In the genomic region with DNA sequence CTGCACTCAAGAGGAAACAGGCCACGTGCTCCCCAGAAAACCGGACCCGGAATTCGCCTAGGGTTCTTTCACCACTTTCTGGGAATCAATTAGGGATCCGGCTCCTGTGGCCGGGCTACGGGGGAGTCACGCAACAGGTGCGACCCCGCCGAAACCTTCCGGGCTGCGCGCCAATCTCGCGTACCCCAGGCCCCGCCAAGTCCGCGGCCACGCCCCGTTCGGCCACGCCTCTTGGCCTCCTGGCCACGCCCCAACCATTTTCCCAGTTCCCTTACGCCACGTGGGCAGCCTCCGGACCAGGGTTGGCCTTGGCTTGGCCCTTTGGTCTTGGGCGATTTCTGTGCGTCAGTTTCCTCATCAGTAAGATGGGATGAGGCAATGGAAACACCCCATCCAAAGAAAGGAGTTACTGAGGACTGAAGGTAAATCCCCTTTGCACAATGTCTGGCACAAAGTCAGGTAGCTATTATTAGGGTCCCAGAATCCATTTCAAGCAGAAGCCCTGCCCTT, we compare ENCODE assay signal across 8 mouse cellular contexts. TPM values are rescaled to one million over a fixed set of nuclear protein-coding genes. Genes with fewer than 3 reads are reported as not detected.
DNase-seq lines count a peak whose midpoint lies in the region; ATAC-seq and TF ChIP-seq lines count a peak whose summit lies in the region.

Gene Ampd2, minus strand, starts transcription at position 182 of the 510 bp plus-strand sequence.

- no peaks in the 10 kb centered on the region for H3K27me3 ChIP-seq in intestine, postnatal 0 days (replicated peaks; ENCODE audit: control insufficient read depth, insufficient read depth, low read length)
- H3K27me3 ChIP-seq in limb, embryonic 12.5 days: no peaks in the 10 kb centered on the region
- no peaks in the 10 kb centered on the region for H3K27me3 ChIP-seq in midbrain, embryonic 13.5 days
- no peaks in the 10 kb centered on the region for H3K27me3 ChIP-seq in stomach, embryonic 14.5 days (ENCODE audit: control insufficient read depth, insufficient read depth, low read length)

- H3K4me3 ChIP-seq in intestine, postnatal 0 days (ENCODE audit: low read depth, low read length): peak within 1 kb of the TSS; percentile 75
- H3K4me3 ChIP-seq in limb, embryonic 12.5 days (replicated peaks): peak within 1 kb of the TSS; percentile 68
- H3K4me3 ChIP-seq in midbrain, embryonic 13.5 days (replicated peaks): peak within 1 kb of the TSS; percentile 66
- H3K4me3 ChIP-seq in stomach, embryonic 14.5 days (ENCODE audit: low read depth, low read length): peak within 1 kb of the TSS; percentile 70

- H3K4me2 ChIP-seq in intestine, postnatal 0 days (replicated peaks; ENCODE audit: low read depth): peak within 1 kb of the TSS; percentile 97
- H3K4me2 ChIP-seq in limb, embryonic 12.5 days: peak within 1 kb of the TSS; percentile 99
- H3K4me2 ChIP-seq in midbrain, embryonic 13.5 days (replicated peaks): peak within 1 kb of the TSS; percentile 99
- peak within 1 kb of the TSS; percentile 99 for H3K4me2 ChIP-seq in stomach, embryonic 14.5 days (replicated peaks; ENCODE audit: low read depth, low read length)

- peak within 1 kb of the TSS; percentile 77 for H3K9ac ChIP-seq in intestine, postnatal 0 days (ENCODE audit: low read depth, low read length)
- peak within 1 kb of the TSS; percentile 76 for H3K9ac ChIP-seq in limb, embryonic 12.5 days (replicated peaks)
- H3K9ac ChIP-seq in midbrain, embryonic 13.5 days (replicated peaks): peak within 1 kb of the TSS; percentile 80
- H3K9ac ChIP-seq in stomach, embryonic 14.5 days (replicated peaks; ENCODE audit: low read depth, low read length): peak within 1 kb of the TSS; percentile 84

- DNase-seq in 3134 (ENCODE audit: extremely low read depth, insufficient read length, low spot score): peak; percentile 89
- peak; percentile 89 for DNase-seq in adipocyte (ENCODE audit: low spot score)
- peak; percentile 71 for DNase-seq in embryo, embryonic 11.5 days (ENCODE audit: low read depth, low spot score)
- peak; percentile 99 for DNase-seq in heart, adult 11 months

- peak within 1 kb of the TSS; percentile 91 for H3K27ac ChIP-seq in intestine, postnatal 0 days (ENCODE audit: low read depth, low read length)
- peak within 1 kb of the TSS; percentile 88 for H3K27ac ChIP-seq in limb, embryonic 12.5 days
- H3K27ac ChIP-seq in midbrain, embryonic 13.5 days: peak within 1 kb of the TSS; percentile 88
- H3K27ac ChIP-seq in stomach, embryonic 14.5 days (ENCODE audit: low read length): peak within 1 kb of the TSS; percentile 92

- H3K36me3 ChIP-seq in intestine, postnatal 0 days (ENCODE audit: control insufficient read depth, insufficient read depth): no peaks in the 10 kb centered on the region
- H3K36me3 ChIP-seq in limb, embryonic 12.5 days: no peaks in the 10 kb centered on the region
- no peaks in the 10 kb centered on the region for H3K36me3 ChIP-seq in midbrain, embryonic 13.5 days
- no peaks in the 10 kb centered on the region for H3K36me3 ChIP-seq in stomach, embryonic 14.5 days (ENCODE audit: control insufficient read depth, insufficient read depth, low read length)

- no peak for TF ChIP-seq CTCF in intestine, postnatal 0 days (IDR thresholded peaks at IDR 0.05; ENCODE audit: low read depth)

- peak; percentile 55 for ATAC-seq in intestine, postnatal 0 days
- ATAC-seq in limb, embryonic 12.5 days (ENCODE audit: insufficient number of reproducible peaks, insufficient read depth, low FRiP score, low TSS enrichment, low read depth): peak; percentile 31
- no peak for ATAC-seq in midbrain, embryonic 13.5 days
- ATAC-seq in stomach, embryonic 14.5 days (ENCODE audit: insufficient number of reproducible peaks, insufficient read depth, low FRiP score, low read depth): peak; percentile 11; the same call in 1 of the 2 replicates

- no peaks in the 10 kb centered on the region for H3K9me3 ChIP-seq in intestine, postnatal 0 days (ENCODE audit: control insufficient read depth)
- H3K9me3 ChIP-seq in limb, embryonic 12.5 days: no peaks in the 10 kb centered on the region
- no peaks in the 10 kb centered on the region for H3K9me3 ChIP-seq in midbrain, embryonic 13.5 days
- H3K9me3 ChIP-seq in stomach, embryonic 14.5 days (ENCODE audit: control insufficient read depth, low read depth, low read length): no peaks in the 10 kb centered on the region

- under 1% methylated on average over 29 of the region's 29 CpGs for WGBS in intestine, postnatal 0 days
- under 1% methylated on average over 29 of the region's 29 CpGs for WGBS in limb, embryonic 12.5 days
- WGBS in midbrain, embryonic 13.5 days: under 1% methylated on average over 29 of the region's 29 CpGs
- under 1% methylated on average over 29 of the region's 29 CpGs for WGBS in stomach, embryonic 14.5 days

- peaks cover 10% of the 10 kb centered on the region for H3K4me1 ChIP-seq in intestine, postnatal 0 days (replicated peaks; ENCODE audit: control insufficient read depth, insufficient read depth, low read length)
- H3K4me1 ChIP-seq in limb, embryonic 12.5 days (replicated peaks): peaks cover 56% of the 10 kb centered on the region
- peaks cover 53% of the 10 kb centered on the region for H3K4me1 ChIP-seq in midbrain, embryonic 13.5 days (replicated peaks)
- H3K4me1 ChIP-seq in stomach, embryonic 14.5 days (ENCODE audit: control insufficient read depth, insufficient read depth, low read length): peaks cover 37% of the 10 kb centered on the region

RNA-seq across cellular contexts. Expression of gene Ampd2, which starts in this region (rescaled TPM):
- 17.6 and 18.2 TPM in 2 replicates for polyA plus RNA-seq in intestine, postnatal 0 days (2015; fragmentation: Nextera tagmentation; extraction: Ambion mirVana)
- polyA plus RNA-seq in limb, embryonic 12.5 days (2016; fragmentation: Nextera tagmentation; extraction: Ambion mirVana): 51.5 and 51.7 TPM in 2 replicates
- polyA plus RNA-seq in midbrain, embryonic 13.5 days (2015; fragmentation: Nextera tagmentation; extraction: Ambion mirVana): 53.6 and 54.5 TPM in 2 replicates
- 33.6 and 36.0 TPM in 2 replicates for polyA plus RNA-seq in stomach, embryonic 14.5 days (2014; fragmentation: Nextera tagmentation; extraction: Ambion mirVana)
